Mouse (Mus musculus): ENCODE measurements at regions not wholly inside any gene's neighbourhood (a gene's known extent, or its start where the extent isn't known, plus 50 kb on each side); places are given as distances from the start of the nearest gene placed in this dataset.

- DNase-seq (ENCODE audit: low spot score), result no peak
These were observed 135.1 kb downstream of the Tomm20 start for GRCm38 (mm10) chr8:126810516-126810915.

- no peak for DNase-seq (ENCODE audit: low spot score)
These were observed 136.3 kb downstream of the Tomm20 start for GRCm38 (mm10) chr8:126809321-126809720.

GRCm38 (mm10) chr8:126808496-126808895 lies 137.1 kb downstream of the Tomm20 start:
- no peak for DNase-seq (ENCODE audit: low spot score)

GRCm38 (mm10) chr8:126807171-126807768 lies 138.4 kb downstream of the Tomm20 start:
- DNase-seq (ENCODE audit: low spot score), result peak; percentile 90

GRCm38 (mm10) chr8:126806591-126806990 lies 139.1 kb downstream of the Tomm20 start:
- no peak for DNase-seq (ENCODE audit: low spot score)

GRCm38 (mm10) chr8:126806181-126806560 lies 139.5 kb downstream of the Tomm20 start:
- DNase-seq (ENCODE audit: low spot score), result no peak

GRCm38 (mm10) chr8:126805365-126806180 lies 140.1 kb downstream of the Tomm20 start:
- DNase-seq (ENCODE audit: low spot score), result peak; percentile 94

- DNase-seq (ENCODE audit: low spot score), result no peak
These were observed 141.5 kb downstream of the Tomm20 start for GRCm38 (mm10) chr8:126804115-126804514.

- no peak for DNase-seq (ENCODE audit: low spot score)
These were observed 143.0 kb downstream of the Tomm20 start for GRCm38 (mm10) chr8:126802641-126803040.

- DNase-seq (ENCODE audit: low spot score), result no peak
These were observed 144.7 kb downstream of the Tomm20 start for GRCm38 (mm10) chr8:126800976-126801375.

GRCm38 (mm10) chr8:126797571-126798334 lies 147.9 kb downstream of the Tomm20 start:
- DNase-seq (ENCODE audit: low spot score), result peak; percentile 61

GRCm38 (mm10) chr8:126793657-126794056 lies 152.0 kb downstream of the Tomm20 start:
- no peak for DNase-seq (ENCODE audit: low spot score)

GRCm38 (mm10) chr8:126791069-126791468 lies 154.6 kb downstream of the Tomm20 start:
- no peak for DNase-seq (ENCODE audit: low spot score)

- DNase-seq (ENCODE audit: low spot score), result peak; percentile 46
These were observed 155.4 kb downstream of the Tomm20 start for GRCm38 (mm10) chr8:126790214-126790613.

GRCm38 (mm10) chr8:126789076-126789475 lies 156.6 kb downstream of the Tomm20 start:
- no peak for DNase-seq (ENCODE audit: low spot score)

GRCm38 (mm10) chr8:126788669-126789068 lies 157.0 kb downstream of the Tomm20 start:
- peak; percentile 58 for DNase-seq (ENCODE audit: low spot score)

GRCm38 (mm10) chr8:126787398-126787797 lies 158.2 kb downstream of the Tomm20 start:
- DNase-seq (ENCODE audit: low spot score), result no peak

- no peak for DNase-seq (ENCODE audit: low spot score)
These were observed 160.4 kb downstream of the Tomm20 start for GRCm38 (mm10) chr8:126785211-126785610.

- peak; percentile 65 for DNase-seq (ENCODE audit: low spot score)
These were observed 161.0 kb downstream of the Tomm20 start for GRCm38 (mm10) chr8:126784604-126785003.

GRCm38 (mm10) chr8:126783703-126784440 lies 161.8 kb downstream of the Tomm20 start:
- peak; percentile 71 for DNase-seq (ENCODE audit: low spot score)

GRCm38 (mm10) chr8:126778673-126779072 lies 167.0 kb downstream of the Tomm20 start:
- DNase-seq (ENCODE audit: low spot score), result no peak

- DNase-seq (ENCODE audit: low spot score), result no peak
These were observed 167.5 kb downstream of the Tomm20 start for GRCm38 (mm10) chr8:126778131-126778530.

All from heart, adult 8-10 months (tissue).